Mouse (Mus musculus) heart, embryonic 15.5 days (tissue): ENCODE data around the gene Elane. TPM values are rescaled to one million over a fixed set of nuclear protein-coding genes. Genes with fewer than 3 reads are reported as not detected.
A peak's percentile ranks its signal among the peaks of the same experiment; 100 is the strongest.

Source experiments
- ATAC-seq: fragments of 200-750 bp; cut with Nextera tagmentation; replicated peaks from 2 replicates; pipeline ENCODE4 v1.8.0; 2017; ENCODE audit warnings: low read depth, moderate TSS enrichment; ENCODE audit not compliant: insufficient number of reproducible peaks, insufficient read depth, low FRiP score
- H3K27ac ChIP-seq: fragments of 300-500 bp; sonication (generic); 2 replicates; pipeline ENCODE4 v1.5.1; 2015; ENCODE audit warnings: mild to moderate bottlenecking, inconsistent platforms
- H3K27me3 ChIP-seq: fragments of 300-500 bp; sonication (generic); 2 replicates; pipeline ENCODE4 v1.6.1; 2015; ENCODE audit warnings: inconsistent platforms
- H3K36me3 ChIP-seq: fragments of 300-500 bp; sonication (generic); 2 replicates; pipeline ENCODE4 v1.6.1; 2015; ENCODE audit warnings: mild to moderate bottlenecking, inconsistent platforms
- H3K4me1 ChIP-seq: fragments of 300-500 bp; sonication (generic); replicated peaks from 2 replicates; pipeline ENCODE4 v1.6.1; 2015; ENCODE audit warnings: inconsistent platforms
- H3K4me2 ChIP-seq: fragments of 300-500 bp; sonication (generic); 2 replicates; pipeline ENCODE4 v1.6.1; 2015; ENCODE audit warnings: inconsistent platforms, mild to moderate bottlenecking, moderate library complexity
- H3K4me3 ChIP-seq: fragments of 300-500 bp; sonication (generic); 2 replicates; pipeline ENCODE4 v1.5.1; 2015; ENCODE audit warnings: mild to moderate bottlenecking, inconsistent platforms
- H3K9ac ChIP-seq: fragments of 300-500 bp; sonication (generic); 2 replicates; pipeline ENCODE4 v1.6.1; 2015; ENCODE audit warnings: mild to moderate bottlenecking, inconsistent platforms
- H3K9me3 ChIP-seq: fragments of 300-500 bp; sonication (generic); replicated peaks from 2 replicates; pipeline ENCODE4 v1.6.1; 2016; ENCODE audit warnings: inconsistent platforms
- WGBS: fragments of 180-500 bp; shearing (Covaris S2); methylation state at CpG from one replicate; pipeline ENCODE4 v1.1.7; 2015; ENCODE audit warnings: mixed read lengths; 5-methylcytosine and 5-hydroxymethylcytosine counted together
- polyA plus RNA-seq: library from polyadenylated mRNA; unstranded; fragments of >200 nt; fragmentation: Nextera tagmentation; extraction: Ambion mirVana; gene quantifications from 2 replicates; pipeline ENCODE4 v1.2.1, GENCODE M21; 2015

The Elane gene
- polyA plus RNA-seq, 1 experiment from 2014 or later = 0.25 TPM

DNA sequence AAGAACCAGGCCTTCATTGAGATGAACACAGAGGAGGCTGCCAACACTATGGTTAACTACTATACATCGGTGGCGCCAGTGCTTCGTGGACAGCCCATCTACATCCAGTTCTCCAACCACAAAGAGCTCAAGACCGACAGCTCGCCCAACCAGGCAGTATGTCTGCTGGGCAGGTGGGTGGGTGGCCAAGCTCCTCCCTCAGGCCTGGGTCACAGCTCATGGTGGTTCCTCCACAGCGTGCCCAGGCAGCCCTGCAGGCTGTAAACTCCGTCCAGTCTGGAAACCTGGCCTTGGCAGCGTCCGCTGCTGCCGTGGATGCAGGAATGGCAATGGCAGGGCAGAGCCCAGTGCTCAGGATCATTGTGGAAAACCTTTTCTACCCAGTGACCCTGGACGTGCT, 26.9 kb upstream of the Elane start:
- peaks cover 60% of the 10 kb centered on the region for H3K36me3 ChIP-seq
- H3K9ac ChIP-seq = 0 out of 2 replicates have a peak overlapping the region, but pooled peaks have one; percentile 98
- ATAC-seq = no peak
- WGBS = 68% methylated on average over 11 of the region's 11 CpGs
- H3K4me2 ChIP-seq = peak overlapping the region; percentile 79
- no peaks in the 10 kb centered on the region for H3K27me3 ChIP-seq
- peak overlapping the region; percentile 27; the same call in 1 of the 2 replicates for H3K27ac ChIP-seq
- no peaks in the 10 kb centered on the region for H3K9me3 ChIP-seq
- H3K4me3 ChIP-seq = no peak overlapping the region
- peaks cover 50% of the 10 kb centered on the region for H3K4me1 ChIP-seq

DNA sequence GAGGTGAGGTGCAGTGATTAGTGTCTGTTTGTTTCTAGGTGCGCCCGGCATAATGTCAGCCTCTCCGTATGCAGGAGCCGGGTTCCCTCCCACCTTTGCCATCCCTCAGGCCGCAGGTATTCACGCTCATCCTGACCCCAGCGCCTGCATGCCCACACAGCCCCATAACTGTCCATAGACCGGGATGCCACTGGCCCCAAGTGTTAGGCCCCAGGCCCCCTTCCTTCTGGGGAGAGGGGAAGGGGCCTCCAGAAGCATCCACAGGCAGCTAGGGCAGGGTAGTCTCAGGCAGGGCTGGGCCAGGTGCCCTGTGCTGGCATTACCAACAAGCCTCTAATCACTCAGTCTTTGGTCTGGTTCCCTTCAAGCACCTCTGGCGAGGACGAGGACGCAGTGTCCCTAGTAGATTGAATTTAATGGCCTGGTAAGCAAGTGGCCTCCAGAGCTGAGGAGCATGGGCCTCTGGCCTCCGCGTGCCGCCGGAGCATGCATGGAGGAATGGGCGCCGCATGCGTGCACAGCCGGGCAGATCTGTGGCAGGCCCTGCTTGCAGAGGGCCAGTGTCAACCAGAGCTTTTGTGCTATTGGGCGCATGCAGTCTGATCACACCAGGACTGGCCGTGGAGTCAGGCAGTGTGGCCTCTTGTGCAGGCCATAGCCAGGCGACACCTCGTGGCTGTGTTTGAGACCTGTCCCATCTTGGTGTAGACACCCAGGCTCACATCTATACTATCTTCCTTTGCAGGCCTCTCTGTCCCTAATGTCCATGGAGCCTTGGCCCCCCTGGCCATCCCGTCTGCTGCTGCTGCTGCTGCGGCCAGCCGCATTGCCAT, 25.8 kb upstream of the Elane start:
- 91% methylated on average over 26 of the region's 26 CpGs for WGBS
- H3K4me2 ChIP-seq = no peak overlapping the region
- peaks cover 67% of the 10 kb centered on the region for H3K36me3 ChIP-seq
- no peaks in the 10 kb centered on the region for H3K27me3 ChIP-seq
- no peak for ATAC-seq
- no peak overlapping the region for H3K9ac ChIP-seq
- H3K4me3 ChIP-seq = no peak overlapping the region
- H3K9me3 ChIP-seq = no peaks in the 10 kb centered on the region
- no peak overlapping the region for H3K27ac ChIP-seq
- H3K4me1 ChIP-seq = peaks cover 55% of the 10 kb centered on the region

GRCm38 (mm10) chr10:79861230-79862048, 24.6 kb upstream of the Elane start:
- H3K36me3 ChIP-seq = peaks cover 65% of the 10 kb centered on the region
- H3K9ac ChIP-seq = no peak overlapping the region
- 0 out of 2 replicates have a peak overlapping the region, but pooled peaks have one; percentile 7 for H3K27ac ChIP-seq
- WGBS = 80% methylated on average over 25 of the region's 25 CpGs
- no peak overlapping the region for H3K4me2 ChIP-seq
- ATAC-seq = no peak
- no peaks in the 10 kb centered on the region for H3K27me3 ChIP-seq
- H3K4me3 ChIP-seq = no peak overlapping the region
- peaks cover 58% of the 10 kb centered on the region for H3K4me1 ChIP-seq
- H3K9me3 ChIP-seq = no peaks in the 10 kb centered on the region

- H3K4me3 ChIP-seq = no peak overlapping the region
- no peak for ATAC-seq
- H3K27me3 ChIP-seq = no peaks in the 10 kb centered on the region
- 88% methylated on average over 23 of the region's 23 CpGs for WGBS
- no peak overlapping the region for H3K9ac ChIP-seq
- H3K9me3 ChIP-seq = no peaks in the 10 kb centered on the region
- no peak overlapping the region for H3K27ac ChIP-seq
- H3K36me3 ChIP-seq = peaks cover 62% of the 10 kb centered on the region
- peaks cover 50% of the 10 kb centered on the region for H3K4me1 ChIP-seq
- H3K4me2 ChIP-seq = no peak overlapping the region
Measured at GRCm38 (mm10) chr10:79862049-79862788, 23.8 kb upstream of the Elane start.

DNA sequence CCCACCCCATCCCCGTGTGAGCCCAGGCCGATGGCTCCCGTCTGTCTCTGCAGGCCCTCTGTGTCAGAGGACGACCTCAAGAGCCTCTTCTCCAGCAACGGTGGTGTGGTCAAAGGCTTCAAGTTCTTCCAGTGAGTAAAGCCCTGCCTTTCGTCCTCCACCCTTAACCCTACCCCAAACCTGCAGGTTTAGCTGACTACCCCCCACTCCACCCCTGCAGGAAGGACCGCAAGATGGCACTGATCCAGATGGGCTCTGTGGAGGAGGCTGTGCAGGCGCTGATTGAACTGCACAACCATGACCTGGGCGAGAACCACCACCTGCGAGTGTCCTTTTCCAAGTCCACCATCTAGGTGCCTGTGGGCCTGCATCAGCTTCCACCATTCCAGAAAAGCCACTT, 23.1 kb upstream of the Elane start:
- Histone ChIP-seq H3K36me3 (peaks cover 62% of the 10 kb centered on the region), H3K4me1 (peaks cover 43% of the 10 kb centered on the region), H3K27me3 (no peaks in the 10 kb centered on the region), H3K9me3 (no peaks in the 10 kb centered on the region), H3K4me3 (no peak overlapping the region), H3K4me2 (no peak overlapping the region), H3K9ac (no peak overlapping the region), H3K27ac (no peak overlapping the region)
- 61% methylated on average over 10 of the region's 10 CpGs for WGBS
- ATAC-seq = no peak

- H3K36me3 ChIP-seq = peaks cover 52% of the 10 kb centered on the region
- H3K27me3 ChIP-seq = no peaks in the 10 kb centered on the region
- H3K4me1 ChIP-seq = peaks cover 26% of the 10 kb centered on the region
- no peak overlapping the region for H3K27ac ChIP-seq
- H3K4me3 ChIP-seq = no peak overlapping the region
- H3K4me2 ChIP-seq = no peak overlapping the region
- H3K9ac ChIP-seq = no peak overlapping the region
- ATAC-seq = 0 out of 2 replicates have a peak, but pooled peaks have one; percentile 5
- no peaks in the 10 kb centered on the region for H3K9me3 ChIP-seq
- WGBS = 52% methylated on average over 10 of the region's 10 CpGs
Measured at GRCm38 (mm10) chr10:79864351-79865188, 21.5 kb upstream of the Elane start.

GRCm38 (mm10) chr10:79865189-79865601, 20.9 kb upstream of the Elane start:
- H3K4me3 ChIP-seq = no peak overlapping the region
- peak overlapping the region; percentile 57 for H3K27ac ChIP-seq

DNA sequence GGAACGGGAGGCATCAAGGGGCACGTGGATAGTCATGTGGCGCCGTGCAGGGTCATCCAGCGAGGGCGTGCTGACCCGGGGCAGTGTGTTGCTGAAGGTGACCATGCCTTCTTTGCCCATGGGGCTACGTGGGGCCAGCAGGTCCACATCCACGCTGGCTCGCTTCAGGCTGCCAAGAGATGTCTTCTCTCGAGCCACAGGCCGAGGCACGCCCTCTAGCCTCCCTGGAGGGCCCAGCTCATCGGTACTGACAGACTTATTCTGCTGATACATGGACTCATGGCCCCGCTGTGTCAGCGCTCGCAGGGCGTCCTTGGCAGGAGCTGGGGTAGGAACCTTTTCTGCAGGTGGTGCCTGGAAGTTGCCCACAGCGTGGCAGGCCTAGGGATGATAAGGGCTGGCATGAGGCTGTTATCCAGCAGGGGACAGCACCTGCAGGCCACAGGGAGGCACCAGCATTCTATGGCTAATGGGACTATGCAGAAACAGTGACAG, 20.2 kb upstream of the Elane start:
- H3K36me3 ChIP-seq = peaks cover 39% of the 10 kb centered on the region
- 59% methylated on average over 19 of the region's 19 CpGs for WGBS
- H3K9me3 ChIP-seq = no peaks in the 10 kb centered on the region
- no peak overlapping the region for H3K4me3 ChIP-seq
- H3K27ac ChIP-seq = 0 out of 2 replicates have a peak overlapping the region, but pooled peaks have one; percentile 57
- no peak overlapping the region for H3K9ac ChIP-seq
- peaks cover 17% of the 10 kb centered on the region for H3K4me1 ChIP-seq
- H3K27me3 ChIP-seq = no peaks in the 10 kb centered on the region
- peak; percentile 12 for ATAC-seq
- no peak overlapping the region for H3K4me2 ChIP-seq

More at GRCm38 (mm10) chr10:79865189-79865601, 20.9 kb upstream of the Elane start:
- H3K9me3 ChIP-seq = no peaks in the 10 kb centered on the region
- peak overlapping the region; percentile 3; the same call in 1 of the 2 replicates for H3K9ac ChIP-seq
- ATAC-seq = peak; percentile 25
- peaks cover 46% of the 10 kb centered on the region for H3K36me3 ChIP-seq
- H3K27me3 ChIP-seq = no peaks in the 10 kb centered on the region
- 51% methylated on average over 12 of the region's 12 CpGs for WGBS
- peaks cover 20% of the 10 kb centered on the region for H3K4me1 ChIP-seq
- H3K4me2 ChIP-seq = no peak overlapping the region

DNA sequence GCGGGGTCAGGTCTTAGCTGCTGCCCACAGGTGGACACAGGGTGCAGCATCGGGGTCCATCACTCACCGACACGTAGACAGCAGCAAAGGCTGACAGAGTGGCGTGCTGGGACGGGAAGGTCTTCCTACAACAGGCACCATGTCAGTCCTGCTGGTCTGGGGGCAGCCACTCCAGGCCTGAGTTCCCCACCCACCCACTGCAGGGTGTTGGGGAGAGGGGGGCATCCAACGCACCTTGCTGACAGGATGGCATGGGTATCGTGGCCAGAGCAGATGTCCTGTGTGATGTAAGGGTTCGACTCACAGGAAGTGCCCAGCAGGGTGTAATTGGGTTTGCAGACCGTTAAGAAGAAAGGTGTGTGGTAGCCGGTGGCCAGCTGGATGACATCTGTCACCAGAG, 19.4 kb upstream of the Elane start:
- WGBS = 73% methylated on average over 11 of the region's 11 CpGs
- H3K9me3 ChIP-seq = no peaks in the 10 kb centered on the region
- peaks cover 17% of the 10 kb centered on the region for H3K4me1 ChIP-seq
- ATAC-seq = no peak
- H3K9ac ChIP-seq = no peak overlapping the region
- no peak overlapping the region for H3K4me2 ChIP-seq
- no peak overlapping the region for H3K27ac ChIP-seq
- H3K36me3 ChIP-seq = peaks cover 32% of the 10 kb centered on the region
- no peak overlapping the region for H3K4me3 ChIP-seq
- H3K27me3 ChIP-seq = no peaks in the 10 kb centered on the region

DNA sequence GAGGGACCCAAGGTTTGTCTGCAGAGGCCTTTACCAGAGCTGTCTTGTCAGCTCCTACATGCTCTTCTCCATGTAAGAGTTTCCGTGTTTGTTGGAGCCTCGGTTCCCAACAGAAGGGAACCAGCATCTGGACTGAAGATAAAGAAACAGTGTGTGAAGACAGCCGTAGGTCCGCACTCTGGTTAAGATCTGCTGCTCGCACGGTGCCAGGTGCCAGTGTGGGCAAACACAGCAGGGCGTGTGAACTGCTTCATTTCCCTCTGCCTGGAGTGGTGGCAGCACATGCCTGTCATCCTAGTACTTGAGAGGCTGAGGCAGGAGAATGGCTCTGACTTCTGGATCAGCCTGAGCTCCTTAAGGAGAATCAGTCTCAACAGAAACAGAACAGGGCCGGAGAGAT, 14.2 kb upstream of the Elane start:
- H3K4me2 ChIP-seq = no peak overlapping the region
- peaks cover 18% of the 10 kb centered on the region for H3K4me1 ChIP-seq
- H3K4me3 ChIP-seq = no peak overlapping the region
- H3K27me3 ChIP-seq = 0 out of 2 replicates have a peak, but pooled peaks cover 4% of the 10 kb centered on the region
- no peak overlapping the region for H3K9ac ChIP-seq
- no peaks in the 10 kb centered on the region; the same call in 1 of the 2 replicates for H3K36me3 ChIP-seq
- ATAC-seq = no peak
- no peaks in the 10 kb centered on the region for H3K9me3 ChIP-seq
- no peak overlapping the region for H3K27ac ChIP-seq
- 89% methylated on average over 8 of the region's 8 CpGs for WGBS
